7 mouse cellular contexts compared by ENCODE assay signal in the genomic region with DNA sequence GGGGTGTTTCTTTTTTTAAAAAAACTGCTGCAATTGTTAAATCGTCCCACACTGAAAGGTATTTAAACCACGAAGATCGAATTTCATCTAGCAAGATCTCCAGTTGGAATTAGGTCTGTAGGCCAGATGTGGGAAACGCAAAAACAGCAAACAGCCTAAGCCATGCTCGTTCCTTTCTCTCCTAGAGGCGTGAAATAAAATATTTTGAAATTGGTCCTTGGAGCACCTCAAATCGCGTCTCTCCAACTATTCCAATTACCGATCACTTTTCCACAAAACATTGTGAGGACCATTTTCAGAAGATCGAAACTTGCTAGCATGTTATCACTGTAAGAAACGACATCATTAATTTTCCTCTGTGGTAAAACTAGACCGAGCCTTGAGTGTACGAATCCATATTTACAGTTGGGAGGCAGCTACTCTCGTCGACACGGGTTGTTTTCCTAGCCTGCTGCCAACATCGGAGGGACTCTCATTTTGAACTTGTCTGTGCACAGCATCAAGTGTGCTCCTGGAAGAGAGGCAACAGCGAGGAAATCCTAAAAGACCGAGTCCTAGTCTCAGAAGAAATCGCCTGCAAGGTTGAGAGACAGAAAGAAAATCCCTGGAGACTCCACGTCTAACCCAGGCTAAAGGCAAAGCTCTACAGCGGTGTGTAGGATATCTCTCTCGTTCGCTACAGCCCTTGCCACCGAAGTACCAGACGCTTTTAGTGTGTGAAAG. TPM values are rescaled to one million over a fixed set of nuclear protein-coding genes. Genes with fewer than 3 reads are reported as not detected.
DNase-seq lines count a peak whose midpoint lies in the region; TF ChIP-seq lines count a peak whose summit lies in the region.

No protein-coding gene starts in this region.

- WGBS in forebrain, embryonic 10.5 days, result under 1% methylated on average over 26 of the region's 26 CpGs

- TF ChIP-seq CTCF in bone marrow macrophage, adult 2 months (IDR thresholded peaks at IDR 0.05; ENCODE audit: low read depth, low read length), result no peak

- peaks cover 23% of the 10 kb centered on the region for H3K36me3 ChIP-seq in forebrain, embryonic 10.5 days (replicated peaks)

- DNase-seq in MN1 (ENCODE audit: low spot score), result peak; percentile 77
- DNase-seq in forebrain, embryonic 10.5 days (ENCODE audit: extremely low spot score, low spot score), result peak; percentile 67
- DNase-seq in heart, postnatal 14 days, result peak; percentile 40 to 47
- DNase-seq in layer of hippocampus, postnatal 10 days (ENCODE audit: low spot score in 2 of 2), result peak; percentile 54 to 55
- DNase-seq in lung, postnatal 14 days, result peak; percentile 30
- peak; percentile 34 for DNase-seq in right cerebral cortex, postnatal 4 days

- peak overlapping the region; percentile 69 for H3K4me3 ChIP-seq in bone marrow macrophage, adult 2 months (ENCODE audit: insufficient read depth, low read length)
- peak overlapping the region; percentile 86 for H3K4me3 ChIP-seq in forebrain, embryonic 10.5 days

- no peak for TF ChIP-seq POLR2A in bone marrow macrophage, adult 2 months (IDR thresholded peaks at IDR 0.05; ENCODE audit: borderline replicate concordance, low read depth, low read length)

- peak overlapping the region; percentile 66 for H3K27ac ChIP-seq in bone marrow macrophage, adult 2 months (ENCODE audit: insufficient read depth, low read depth, low read length)
- peak overlapping the region; percentile 99 for H3K27ac ChIP-seq in forebrain, embryonic 10.5 days

- peaks cover 6% of the 10 kb centered on the region; the same call in 1 of the 2 replicates for H3K4me1 ChIP-seq in bone marrow macrophage, adult 2 months (ENCODE audit: control insufficient read depth, insufficient read depth, low read length)
- H3K4me1 ChIP-seq in forebrain, embryonic 10.5 days, result peaks cover 20% of the 10 kb centered on the region

- intact Hi-C loops in heart, postnatal 14 days (cut with DNase I), result loop anchor here (5.0 to 10.0 kb wide), 9 partner anchors 53 to 1413 kb away; no protein-coding TSS in a partner anchor

- no peaks in the 10 kb centered on the region for H3K9me3 ChIP-seq in forebrain, embryonic 10.5 days

- no peaks in the 10 kb centered on the region for H3K27me3 ChIP-seq in forebrain, embryonic 10.5 days (ENCODE audit: poor library complexity, severe bottlenecking)

RNA-seq across cellular contexts. Expression of gene Marcks, which starts 0.9 kb away (rescaled TPM):
- polyA plus RNA-seq in bone marrow macrophage, adult 2 months (2012; ENCODE audit: insufficient read depth, insufficient read length, missing spikeins), result 332 and 341 TPM in 2 replicates
- 128 and 131 TPM in 2 replicates for polyA plus RNA-seq in forebrain, embryonic 10.5 days (2016; fragmentation: Nextera tagmentation; extraction: Ambion mirVana)
- total RNA-seq in heart, postnatal 14 days (2021), result 10 to 100 TPM; 75.6 to 79.2 TPM
- total RNA-seq in layer of hippocampus, postnatal 10 days (2021), result 100 to 1,000 TPM; 286 to 292 TPM

Comparison
In these comparisons a context has a peak if more than half of its experiments do, and no peak if none do; other contexts are left out.
1. Peak in every context shown above with its lines: DNase-seq, H3K4me3 ChIP-seq and H3K27ac ChIP-seq.